Mouse (Mus musculus): ENCODE measurements around the gene Ireb2.
"Not testable (repeated sequence)": the region's sequence is repeated elsewhere in the genome, so short reads cannot be mapped to it uniquely, and the experiment has no call there.

Ireb2 gene

DNA sequence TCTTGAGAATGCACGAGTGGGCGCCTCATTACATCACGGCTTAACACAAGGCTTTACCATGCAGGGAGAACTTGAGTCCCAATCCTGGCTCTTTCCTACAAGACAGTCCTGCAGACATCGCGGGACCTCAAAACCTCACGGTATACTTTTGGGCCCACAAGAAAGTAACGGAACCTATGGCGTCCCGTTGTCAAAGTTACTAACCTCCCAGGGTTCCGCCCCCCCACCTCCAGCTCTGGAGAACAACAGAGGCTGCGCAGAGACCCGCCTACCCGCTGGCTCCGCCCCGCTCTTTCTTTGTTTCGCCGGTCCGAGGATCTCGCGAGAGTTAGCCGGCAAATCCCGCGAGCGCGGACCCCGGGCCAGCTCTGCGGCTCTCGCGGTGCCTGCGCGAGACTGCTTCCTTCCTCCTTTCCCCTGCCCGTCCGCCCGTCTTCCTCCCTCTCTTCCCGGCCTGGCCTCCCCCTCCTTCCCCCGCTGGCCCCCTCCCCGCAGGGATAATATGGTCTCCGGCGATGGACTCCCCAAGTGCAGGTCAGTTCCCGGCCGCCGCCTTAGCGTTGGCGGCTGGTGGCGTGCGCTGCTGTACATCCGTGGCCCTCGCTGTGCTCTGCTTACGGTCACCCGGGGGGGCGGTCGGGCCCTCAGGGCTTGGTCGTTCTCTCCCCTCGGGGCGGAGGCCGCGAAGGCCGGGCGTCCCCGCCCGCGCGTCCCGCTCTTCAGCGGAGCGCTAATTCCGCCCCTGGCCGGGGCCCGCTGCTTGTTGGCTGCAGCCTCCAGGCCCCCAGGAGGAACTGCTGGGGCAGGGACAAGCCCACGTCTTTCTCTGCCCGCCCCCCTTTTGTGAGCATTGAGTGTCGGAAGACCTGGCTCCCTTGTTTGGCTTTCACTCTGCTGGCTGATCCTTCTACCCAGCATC is at the start of gene Ireb2:
Ireb2 (plus strand) TSS at position 427 of the 919 bp plus-strand sequence.
- DNase-seq (ENCODE audit: inconsistent ontology term) = peak; percentile 98

DNA sequence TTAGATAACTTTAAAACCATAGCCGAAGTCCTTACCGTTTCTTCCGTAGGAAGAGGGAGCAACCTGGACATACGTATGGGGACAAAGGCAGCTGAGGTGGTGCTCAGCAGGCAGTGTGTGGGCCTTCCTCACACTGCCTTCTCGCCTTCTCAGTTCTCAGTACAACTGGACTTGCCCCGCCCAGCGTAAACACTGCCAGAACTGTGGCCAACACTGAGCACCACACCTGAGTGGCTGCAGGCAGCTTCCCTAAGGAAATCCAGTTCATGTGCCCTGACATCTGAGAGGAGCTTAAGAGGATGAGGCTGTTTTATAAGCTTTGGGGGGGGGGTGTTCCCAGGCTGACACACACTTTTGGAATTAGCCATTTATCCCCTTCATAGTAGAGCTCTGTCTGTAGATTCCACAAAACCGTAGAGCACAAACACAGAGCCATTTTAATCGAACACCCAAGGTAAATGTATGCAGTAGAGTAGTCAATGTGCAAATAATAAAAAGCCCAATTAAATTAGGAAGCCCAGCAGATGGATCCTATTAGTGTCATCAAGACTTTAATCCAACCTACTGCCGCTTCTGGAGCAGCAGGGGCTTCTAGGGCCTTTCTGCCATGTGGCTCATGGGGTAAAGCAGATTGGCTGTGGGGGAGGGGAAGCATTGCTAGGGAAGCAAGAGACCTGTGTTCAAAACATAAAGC is 46.9 kb upstream of the Ireb2 start:
- peak; percentile 50 for DNase-seq (ENCODE audit: inconsistent ontology term)

DNA sequence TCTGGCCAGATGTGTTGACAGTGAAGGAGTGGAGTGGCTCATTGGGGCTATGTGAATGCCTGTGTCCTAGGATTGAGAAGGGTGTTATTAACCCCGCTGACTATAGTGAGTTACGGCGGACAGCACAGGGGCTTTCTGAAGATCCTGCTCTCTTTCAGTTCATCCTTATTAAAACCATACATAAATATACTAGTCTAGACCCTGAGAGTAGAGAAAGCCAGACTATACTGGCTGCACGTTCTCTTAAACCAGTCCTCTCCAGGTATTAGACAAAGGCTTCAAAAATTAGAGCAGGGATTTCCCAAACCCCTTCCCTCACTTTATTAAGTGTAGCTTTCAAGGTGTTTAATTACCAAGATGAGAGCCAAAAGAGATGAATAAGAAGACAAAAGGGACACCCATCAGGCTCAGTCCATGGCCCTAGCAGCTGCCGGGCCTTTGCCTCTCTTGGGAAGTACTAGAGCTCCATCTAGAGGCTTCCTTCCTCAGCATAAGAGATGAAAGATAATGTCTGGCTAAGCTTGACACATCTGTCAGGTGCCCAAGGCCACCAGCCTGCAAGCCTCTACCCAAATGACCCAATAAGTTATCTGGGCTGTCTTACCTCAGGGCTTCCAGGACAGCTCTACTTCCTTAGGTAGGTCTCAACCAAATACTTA is 42.0 kb upstream of the Ireb2 start:
- peak; percentile 60 for DNase-seq (ENCODE audit: inconsistent ontology term)

DNA sequence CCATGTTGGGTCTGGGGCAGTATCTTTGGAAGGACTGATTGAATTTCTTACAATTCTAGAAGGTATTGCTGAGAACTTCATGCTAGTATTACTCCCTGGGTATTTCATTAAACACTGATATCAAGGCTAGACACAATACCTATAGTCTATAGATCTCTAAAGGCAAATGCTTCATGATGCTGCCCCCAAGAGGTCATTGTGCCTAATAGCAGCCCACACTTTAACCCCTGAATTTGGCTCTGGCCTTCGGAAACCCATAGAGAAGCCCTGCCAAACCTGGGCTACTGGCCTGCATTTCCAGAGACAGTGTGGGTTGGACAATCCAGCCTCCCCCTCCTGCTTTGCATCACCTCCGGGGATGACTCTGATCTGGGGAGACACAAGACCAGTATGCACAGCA is 33.8 kb upstream of the Ireb2 start:
- no peak for DNase-seq (ENCODE audit: inconsistent ontology term)

DNA sequence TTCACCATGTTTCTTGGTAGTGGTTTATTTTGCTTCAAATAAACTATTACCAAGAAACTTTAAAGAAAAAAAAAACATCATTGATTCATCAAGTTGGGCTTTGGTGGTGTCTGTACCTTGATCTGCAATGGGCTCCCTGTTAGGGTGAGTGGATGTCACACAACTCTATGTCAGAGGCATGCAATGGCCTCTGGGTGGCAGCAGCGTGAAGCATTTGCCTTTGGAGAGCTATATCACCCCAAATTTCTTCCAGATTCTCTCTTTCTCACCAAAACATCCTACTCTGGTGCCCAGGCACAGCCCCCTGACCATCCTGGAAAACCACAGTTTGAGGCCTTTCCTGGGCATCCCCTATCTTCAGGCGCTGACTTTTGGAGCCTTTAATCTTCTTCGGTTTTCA is 33.0 kb upstream of the Ireb2 start:
- DNase-seq (ENCODE audit: inconsistent ontology term) = no peak

DNA sequence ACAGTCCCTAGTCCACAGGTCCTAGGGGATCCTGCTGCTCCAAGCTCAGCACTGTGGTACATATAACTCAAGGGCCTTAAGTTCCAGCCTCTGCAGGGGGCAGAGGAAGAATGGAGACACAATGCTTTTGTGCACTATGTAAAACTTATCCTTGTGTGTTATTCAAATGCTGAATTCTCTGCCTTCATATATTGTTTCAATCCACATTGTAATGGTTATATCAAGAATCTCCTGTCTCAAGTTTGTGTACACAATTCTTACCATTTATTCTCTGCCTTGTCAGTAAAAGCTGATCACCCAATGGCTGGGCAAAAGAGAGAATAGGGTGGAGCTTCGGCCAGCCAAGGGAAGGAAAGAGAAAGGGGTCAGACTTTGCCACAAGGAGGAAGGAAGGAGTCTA is 29.8 kb upstream of the Ireb2 start:
- no peak for DNase-seq (ENCODE audit: inconsistent ontology term)

DNA sequence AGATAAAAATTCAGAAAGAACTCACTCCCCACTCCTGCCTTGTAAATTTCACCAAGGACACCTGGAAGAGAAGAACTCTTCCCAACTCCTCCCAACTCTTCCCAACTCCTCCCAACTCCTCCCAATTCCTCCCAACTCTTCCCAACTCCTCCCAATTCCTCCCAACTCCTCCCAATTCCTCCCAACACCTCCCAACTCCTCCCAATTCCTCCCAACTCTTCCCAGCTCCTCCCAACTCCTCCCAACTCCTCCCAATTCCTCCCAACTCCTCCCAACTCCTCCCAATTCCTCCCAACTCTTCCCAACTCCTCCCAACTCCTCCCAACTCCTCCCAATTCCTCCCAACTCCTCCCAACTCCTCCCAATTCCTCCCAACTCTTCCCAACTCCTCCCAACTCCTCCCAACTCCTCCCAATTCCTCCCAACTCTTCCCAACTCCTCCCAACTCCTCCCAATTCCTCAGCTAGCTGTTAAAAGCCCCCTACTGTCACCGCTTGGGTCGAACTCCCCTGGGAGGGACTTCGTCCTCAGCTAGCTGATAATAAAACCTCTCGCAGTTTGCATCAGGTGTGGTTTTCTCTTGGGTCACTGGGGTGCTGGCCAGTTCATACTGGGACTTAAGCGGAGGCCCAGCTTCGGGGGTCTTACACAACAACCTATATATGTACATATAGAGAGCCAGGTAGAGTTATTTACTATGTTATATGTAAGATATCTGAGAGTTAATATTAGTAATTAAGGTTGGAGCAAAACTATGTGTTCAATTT is 27.5 kb upstream of the Ireb2 start:
- not testable (repeated sequence) for DNase-seq (ENCODE audit: inconsistent ontology term)

DNA sequence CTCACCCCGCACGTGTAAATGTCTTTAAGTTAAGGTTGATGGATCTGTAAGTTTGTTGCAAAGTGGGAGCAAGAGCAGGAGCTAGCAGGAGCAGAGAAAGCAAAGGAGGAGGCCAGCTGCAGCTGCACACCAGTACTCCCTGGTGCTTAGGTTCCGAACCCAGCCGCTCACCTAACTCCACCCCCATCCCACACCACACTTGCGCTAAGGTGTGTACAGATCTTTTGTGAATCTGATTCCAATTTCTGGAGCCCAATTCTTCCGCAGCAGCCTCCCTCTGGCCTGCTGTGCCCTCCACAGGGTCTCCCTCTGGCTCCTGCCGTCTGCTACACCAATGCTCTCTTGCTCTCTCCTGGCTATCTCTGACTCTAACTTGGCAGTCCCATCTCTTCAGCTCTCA is 25.8 kb upstream of the Ireb2 start:
- no peak for DNase-seq (ENCODE audit: inconsistent ontology term)

DNA sequence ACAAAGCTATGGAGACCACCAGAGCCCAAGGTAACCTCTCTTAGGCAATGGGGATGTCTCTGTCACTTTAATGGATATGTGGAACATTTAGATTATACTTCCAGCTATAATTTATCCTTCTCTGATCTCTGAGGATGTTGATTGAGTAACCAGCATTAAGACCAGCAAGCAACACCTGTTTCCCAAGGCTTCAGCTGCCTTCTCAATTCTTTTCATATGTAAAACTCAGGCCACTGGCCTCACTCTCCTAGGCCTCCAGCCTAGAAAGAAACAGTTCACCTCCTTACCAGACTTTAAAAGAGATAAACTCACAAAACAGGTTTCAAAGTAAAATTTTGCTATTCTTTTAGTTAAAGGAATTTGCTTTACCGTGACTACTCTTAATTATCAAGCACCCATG is 23.4 kb upstream of the Ireb2 start:
- no peak for DNase-seq (ENCODE audit: inconsistent ontology term)

DNA sequence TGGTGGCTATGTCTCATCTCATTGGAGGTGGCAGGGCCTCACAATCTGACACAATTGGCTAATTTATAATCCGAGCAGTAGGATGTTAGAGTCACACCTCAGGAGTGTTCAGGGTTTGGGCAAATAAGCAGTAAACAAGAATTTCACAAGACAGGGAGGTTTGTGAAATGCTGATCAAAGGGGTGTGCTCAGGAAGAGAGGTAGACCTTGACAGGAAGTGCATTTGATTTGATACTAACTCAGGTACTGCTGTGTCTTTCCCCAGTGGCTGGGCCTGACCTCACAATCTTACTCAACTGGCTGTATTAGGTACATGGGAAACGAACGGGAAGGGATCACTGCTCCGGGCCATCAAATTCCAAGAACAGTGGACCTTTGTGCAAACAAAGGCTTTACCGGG is 21.3 kb upstream of the Ireb2 start:
- DNase-seq (ENCODE audit: inconsistent ontology term) = no peak

DNA sequence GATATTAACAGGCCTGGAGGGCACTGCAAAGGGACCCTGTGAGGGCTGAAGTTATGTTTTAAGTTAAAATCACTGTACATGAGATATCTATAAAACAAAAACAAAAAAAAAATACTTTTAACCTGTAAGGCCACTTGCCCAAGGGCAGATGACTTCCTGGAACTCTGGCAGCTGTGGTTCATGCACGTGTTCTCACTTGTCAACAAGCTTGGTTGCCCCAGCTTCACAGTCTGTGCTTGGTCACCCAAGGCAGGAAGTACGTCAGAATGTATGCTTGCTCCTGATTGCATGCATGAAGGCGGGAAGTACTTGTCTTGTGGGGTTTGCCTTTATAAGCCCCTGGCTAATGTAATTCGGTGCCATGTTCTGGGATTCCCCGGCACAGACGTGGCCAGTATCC is 19.7 kb upstream of the Ireb2 start:
- DNase-seq (ENCODE audit: inconsistent ontology term) = no peak

DNA sequence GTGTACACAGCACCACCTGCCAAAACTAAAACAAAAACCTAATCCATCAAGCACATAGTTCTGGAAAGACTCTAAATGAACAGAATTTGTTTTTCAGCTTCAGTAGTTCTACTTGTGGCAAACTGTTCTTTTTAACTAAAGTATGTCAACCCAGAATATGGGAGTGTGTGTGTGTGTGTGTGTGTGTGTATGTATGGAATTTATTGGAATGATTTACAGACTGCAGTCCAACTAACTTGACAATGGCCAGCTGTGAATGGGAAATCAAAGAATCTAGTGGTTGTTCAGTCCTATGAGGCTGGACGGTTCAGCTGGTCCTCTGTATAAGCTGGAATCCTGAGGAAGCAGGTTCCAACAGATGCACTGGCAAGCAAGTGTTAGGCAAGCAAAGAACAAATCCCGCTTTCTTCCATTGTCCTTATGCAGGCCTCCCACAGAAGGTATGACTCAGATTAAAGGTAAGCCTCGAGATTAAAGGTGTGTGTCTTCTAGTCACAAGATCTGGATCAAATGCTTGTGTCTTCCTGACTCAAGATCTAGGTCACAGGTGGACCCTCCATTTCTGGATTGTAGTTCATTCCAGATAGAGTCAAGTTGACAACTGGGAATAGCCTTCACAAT is 18.9 kb upstream of the Ireb2 start:
- no peak for DNase-seq (ENCODE audit: inconsistent ontology term)

DNA sequence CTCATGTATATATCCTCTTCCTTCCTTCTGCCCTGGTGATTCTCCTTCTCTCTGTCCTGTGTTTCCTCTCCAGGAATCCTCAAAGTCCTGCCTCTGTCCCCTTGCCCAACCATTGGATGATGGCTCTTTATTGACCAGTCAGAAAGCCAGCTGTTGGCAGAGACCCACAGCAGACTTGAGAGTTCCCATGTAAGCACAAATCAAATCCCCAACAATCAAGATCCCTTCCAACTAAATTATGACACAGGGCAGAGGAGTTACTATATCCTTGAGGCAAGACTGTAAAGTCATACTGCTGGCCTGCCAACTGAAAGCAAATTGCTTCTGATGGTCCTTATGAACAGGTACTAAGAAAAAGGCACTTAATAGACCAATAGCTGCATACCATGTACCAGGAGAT is 15.4 kb upstream of the Ireb2 start:
- no peak for DNase-seq (ENCODE audit: inconsistent ontology term)

DNA sequence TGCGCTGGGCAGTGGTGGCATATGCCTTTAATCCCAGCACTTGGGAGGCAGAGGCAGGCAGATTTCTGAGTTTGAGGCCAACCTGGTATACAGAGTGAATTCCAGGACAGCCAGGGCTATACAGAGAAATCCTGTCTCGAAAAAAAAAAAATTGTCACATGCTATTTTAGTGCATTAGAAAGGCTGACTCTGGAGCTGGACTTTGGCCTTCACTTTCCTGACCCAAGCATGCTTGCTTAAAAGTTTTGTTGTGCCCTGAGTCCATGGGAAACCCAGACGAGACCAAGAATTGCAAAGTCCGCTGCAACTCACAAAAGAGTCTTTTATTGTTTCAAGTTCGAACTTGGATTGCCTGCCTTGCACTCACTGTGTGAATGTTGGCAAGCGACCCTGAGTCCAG is 10.6 kb upstream of the Ireb2 start:
- DNase-seq (ENCODE audit: inconsistent ontology term) = not testable (repeated sequence)

DNA sequence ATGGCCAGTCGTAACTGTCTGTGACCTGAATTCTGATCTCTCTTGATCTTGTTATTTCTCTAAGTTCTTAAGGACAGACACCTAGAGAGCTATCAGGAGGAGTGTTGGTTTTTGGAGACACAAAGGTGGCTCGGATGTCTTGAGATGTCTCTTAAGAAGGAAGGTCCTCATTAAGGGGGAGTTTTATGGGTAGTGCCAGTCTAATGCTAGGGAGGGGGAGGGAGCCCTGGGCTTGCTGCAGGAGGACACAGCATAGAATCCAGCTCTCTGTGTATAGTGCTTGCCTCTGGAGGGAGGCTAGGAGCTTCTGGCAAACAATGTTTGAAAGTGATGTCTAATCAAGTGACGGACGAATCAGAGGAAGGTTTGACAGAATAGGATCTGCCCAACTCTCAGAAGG is 10.0 kb upstream of the Ireb2 start:
- DNase-seq (ENCODE audit: inconsistent ontology term) = no peak

DNA sequence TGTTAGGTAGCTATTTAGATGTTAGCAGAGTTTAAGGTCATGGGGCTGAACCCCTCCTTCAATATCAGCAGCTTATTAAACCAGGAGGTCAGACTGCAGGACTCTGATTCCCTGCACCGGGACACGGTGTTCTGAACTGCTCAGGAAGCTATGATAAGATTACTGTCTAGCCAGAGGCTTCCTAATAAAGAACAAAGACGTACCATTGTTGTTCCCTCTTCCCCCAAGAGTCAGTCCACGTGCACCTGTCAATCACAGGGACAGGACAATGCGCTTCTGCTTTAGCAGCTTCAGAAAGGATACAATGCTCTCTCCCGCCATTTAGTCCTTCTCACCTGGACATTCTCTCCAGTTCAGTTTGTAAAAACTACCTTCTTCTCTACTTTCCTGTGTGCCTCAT is 8.0 kb upstream of the Ireb2 start:
- no peak for DNase-seq (ENCODE audit: inconsistent ontology term)

DNA sequence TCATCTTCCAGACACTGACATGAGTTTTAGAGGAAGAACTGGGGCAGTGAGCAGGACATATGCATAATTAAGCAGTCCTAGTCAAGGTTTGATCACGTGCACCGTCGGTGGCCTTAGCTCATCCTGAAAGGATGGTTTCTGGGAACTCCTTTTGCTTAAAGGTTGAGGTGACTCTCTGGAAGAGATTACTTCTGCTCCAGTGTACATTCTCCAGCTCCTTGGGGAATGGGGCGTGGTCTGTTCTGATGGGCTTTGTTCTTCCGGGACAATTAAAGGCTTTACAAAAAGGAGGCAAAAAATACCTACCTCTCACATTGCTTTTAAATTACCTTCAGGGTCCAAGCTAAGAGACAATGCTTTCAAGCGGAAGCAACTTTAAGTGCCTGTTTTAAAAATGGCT is 7.5 kb upstream of the Ireb2 start:
- no peak for DNase-seq (ENCODE audit: inconsistent ontology term)

DNA sequence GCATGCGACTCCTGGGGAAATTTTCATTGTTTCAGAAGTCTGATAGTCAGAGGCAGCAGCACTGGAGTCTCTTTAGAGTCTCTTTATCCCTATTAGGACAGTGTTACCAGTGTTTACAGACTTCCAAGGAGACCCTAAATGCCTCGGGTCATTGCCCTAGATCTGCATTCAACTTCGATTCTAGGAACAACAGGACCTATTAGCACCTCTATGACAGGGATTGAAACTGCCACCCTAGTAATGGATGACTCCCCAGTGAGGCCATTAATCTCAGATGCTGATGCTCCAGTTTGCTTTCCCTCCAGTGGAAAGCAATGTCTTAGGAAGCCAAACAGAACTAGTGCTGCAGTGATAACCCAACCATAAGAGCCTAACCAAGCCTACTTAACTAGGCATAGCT is 6.1 kb upstream of the Ireb2 start:
- no peak for DNase-seq (ENCODE audit: inconsistent ontology term)

DNA sequence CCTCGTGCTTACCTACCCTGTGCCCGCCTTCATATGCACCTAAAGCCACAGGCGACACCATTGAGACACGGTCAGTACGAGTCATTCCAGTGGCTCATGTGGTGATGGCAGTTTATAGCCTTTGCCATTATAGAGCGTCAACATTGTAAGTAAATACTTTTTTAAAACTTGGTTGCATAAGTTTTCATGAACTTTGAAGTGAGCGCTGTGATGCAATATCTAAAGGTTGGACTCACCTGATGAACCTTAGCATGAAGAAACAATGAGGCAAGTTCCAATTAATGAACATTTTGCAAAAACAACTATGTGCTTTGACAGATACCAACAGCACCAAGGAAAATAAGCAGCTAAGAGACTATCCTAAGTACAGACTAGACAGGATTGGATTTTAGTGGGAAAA is 3.1 kb upstream of the Ireb2 start:
- DNase-seq (ENCODE audit: inconsistent ontology term) = no peak

DNA sequence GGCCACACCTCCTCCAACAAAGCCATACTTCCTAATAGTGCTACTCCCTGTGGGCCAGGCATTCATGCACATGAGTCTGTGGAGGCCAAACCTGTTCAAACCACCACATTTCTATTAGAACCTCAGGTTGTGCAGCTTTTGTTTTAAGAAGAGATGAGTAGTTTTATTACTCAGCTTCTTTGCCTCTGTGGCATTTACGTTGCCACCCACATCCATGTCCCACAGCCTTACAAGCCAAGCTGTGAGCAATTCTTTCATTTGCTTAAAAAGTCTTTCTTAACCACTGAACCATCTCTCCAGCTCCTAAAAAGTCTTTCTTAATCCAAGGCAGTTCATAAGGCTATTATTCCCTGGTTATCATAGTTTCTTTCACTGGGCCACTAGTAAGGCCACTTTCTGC is 15.2 kb downstream of the Ireb2 start:
- no peak for DNase-seq (ENCODE audit: inconsistent ontology term)

DNA sequence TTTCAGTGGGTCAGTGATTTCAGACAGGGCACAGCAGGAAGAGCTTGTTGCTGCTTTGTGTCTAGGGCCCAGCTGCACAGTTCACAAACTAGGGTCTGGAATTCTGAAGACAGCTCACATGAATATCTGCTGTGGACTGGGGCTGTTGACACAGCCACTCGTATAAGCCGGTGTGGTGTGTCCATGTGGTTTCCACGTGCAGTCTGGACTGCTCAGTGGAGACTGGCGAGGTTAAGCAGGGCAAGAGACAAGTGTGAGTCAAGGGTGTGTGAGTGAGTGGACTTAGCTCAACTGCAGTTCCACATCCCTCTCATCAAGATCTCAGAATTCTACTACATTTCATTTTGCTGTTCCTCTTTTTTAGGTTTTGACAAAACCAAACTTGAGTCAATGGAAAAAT is 28.5 kb downstream of the Ireb2 start:
- DNase-seq (ENCODE audit: inconsistent ontology term) = peak; percentile 5

DNA sequence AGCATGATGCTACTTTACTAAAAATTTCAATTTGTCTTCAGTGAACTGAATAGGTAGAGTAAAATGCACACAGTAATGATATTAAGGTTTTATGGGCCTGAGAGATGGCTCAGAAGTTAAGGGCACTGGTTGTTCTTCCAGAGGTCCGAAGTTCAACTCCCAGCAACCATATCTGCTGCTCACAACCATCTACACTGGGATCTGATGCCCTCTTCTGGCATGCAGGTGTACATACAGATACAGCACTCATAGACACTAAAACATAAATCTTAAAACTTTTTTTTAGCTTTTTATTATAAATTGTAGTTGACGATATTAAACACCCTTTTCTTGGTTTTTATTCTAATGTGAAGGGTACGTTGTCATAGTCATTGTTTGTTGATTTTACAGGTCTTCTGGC is 33.5 kb downstream of the Ireb2 start:
- no peak for DNase-seq (ENCODE audit: inconsistent ontology term)

All from Muller cell, postnatal 12 days (primary cell).